Mouse (Mus musculus) embryonic facial prominence, embryonic 13.5 days (tissue): Measurements from ENCODE around the gene Rrad. TPM values are rescaled to one million over a fixed set of nuclear protein-coding genes. Genes with fewer than 3 reads are reported as not detected.

Experiments
- ATAC-seq: fragments of 200-750 bp; cut with Nextera tagmentation; 2 replicates; pipeline ENCODE4 v1.8.0; 2017; ENCODE audit warnings: low read depth; ENCODE audit not compliant: insufficient number of reproducible peaks, insufficient read depth, low FRiP score, low TSS enrichment
- H3K27ac ChIP-seq: fragments of 300-500 bp; sonication (generic); 2 replicates; pipeline ENCODE4 v1.5.1; 2015; ENCODE audit warnings: moderate library complexity, mild to moderate bottlenecking, inconsistent platforms
- H3K27me3 ChIP-seq: fragments of 300-500 bp; sonication (generic); 2 replicates; pipeline ENCODE4 v1.6.1; 2015; ENCODE audit warnings: mild to moderate bottlenecking, inconsistent platforms
- H3K36me3 ChIP-seq: fragments of 300-500 bp; sonication (generic); 2 replicates; pipeline ENCODE4 v1.6.1; 2015; ENCODE audit warnings: mild to moderate bottlenecking, inconsistent platforms
- H3K4me1 ChIP-seq: fragments of 300-500 bp; sonication (generic); 2 replicates; pipeline ENCODE4 v1.6.1; 2015; ENCODE audit warnings: inconsistent platforms
- H3K4me2 ChIP-seq: fragments of 300-500 bp; sonication (generic); 2 replicates; pipeline ENCODE4 v1.6.1; 2015; ENCODE audit warnings: moderate library complexity, mild to moderate bottlenecking, inconsistent platforms
- H3K4me3 ChIP-seq: fragments of 300-500 bp; sonication (generic); 2 replicates; pipeline ENCODE4 v1.5.1; 2015; ENCODE audit warnings: mild to moderate bottlenecking, inconsistent platforms
- H3K9ac ChIP-seq: fragments of 300-500 bp; sonication (generic); 2 replicates; pipeline ENCODE4 v1.6.1; 2015; ENCODE audit warnings: mild to moderate bottlenecking, inconsistent platforms
- H3K9me3 ChIP-seq: fragments of 300-500 bp; sonication (generic); 2 replicates; pipeline ENCODE4 v1.6.1; 2016; ENCODE audit warnings: inconsistent platforms
- WGBS: fragments of 180-500 bp; shearing (Covaris S2); methylation state at CpG from one replicate; pipeline ENCODE4 v1.1.7; 2015; ENCODE audit warnings: mixed read lengths; 5-methylcytosine and 5-hydroxymethylcytosine counted together
- polyA plus RNA-seq: library from polyadenylated mRNA; unstranded; fragments of >200 nt; fragmentation: Nextera tagmentation; extraction: Ambion mirVana; gene quantifications from 2 replicates; pipeline ENCODE4 v1.2.1, GENCODE M21; 2015

The Rrad gene
- polyA plus RNA-seq, 1 experiment from 2014 or later: 3.4 TPM

DNA sequence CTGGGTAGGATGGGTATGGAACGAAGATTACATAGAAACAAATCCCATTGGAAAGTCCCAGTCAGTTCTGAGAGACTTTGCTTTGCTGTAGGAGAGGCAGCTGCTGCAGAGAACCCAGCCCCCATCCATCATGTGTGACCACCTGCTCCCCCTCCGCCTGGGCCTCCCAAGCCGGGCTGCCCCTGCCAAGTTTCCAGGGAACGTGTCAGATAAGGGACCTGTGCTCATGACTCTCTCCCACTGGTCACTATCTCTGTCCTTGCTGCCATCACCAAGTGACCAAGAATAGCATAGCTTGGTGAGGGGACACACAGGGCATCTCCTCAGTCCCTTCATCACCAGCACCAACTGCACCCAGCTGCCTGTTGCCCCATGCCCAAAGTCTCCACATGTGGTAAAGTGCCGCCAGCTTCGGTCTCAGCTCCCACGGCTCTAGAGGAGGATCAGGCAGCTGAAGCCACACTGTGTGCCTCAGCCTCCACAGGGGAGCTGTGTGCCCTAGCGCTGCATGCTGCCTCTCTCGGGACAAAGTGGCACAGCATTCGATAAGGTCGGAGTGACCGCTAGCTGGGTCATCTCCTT lies 20.9 kb downstream of the Rrad start:
- Histone ChIP-seq H3K36me3 (no peaks in the 10 kb centered on the region), H3K4me2 (no peak overlapping the region), H3K9me3 (no peaks in the 10 kb centered on the region), H3K4me1 (no peaks in the 10 kb centered on the region), H3K9ac (no peak overlapping the region), H3K27me3 (no peaks in the 10 kb centered on the region), H3K27ac (no peak overlapping the region), H3K4me3 (no peak overlapping the region)
- WGBS: 86% methylated on average over 12 of the region's 12 CpGs
- no peak for ATAC-seq

DNA sequence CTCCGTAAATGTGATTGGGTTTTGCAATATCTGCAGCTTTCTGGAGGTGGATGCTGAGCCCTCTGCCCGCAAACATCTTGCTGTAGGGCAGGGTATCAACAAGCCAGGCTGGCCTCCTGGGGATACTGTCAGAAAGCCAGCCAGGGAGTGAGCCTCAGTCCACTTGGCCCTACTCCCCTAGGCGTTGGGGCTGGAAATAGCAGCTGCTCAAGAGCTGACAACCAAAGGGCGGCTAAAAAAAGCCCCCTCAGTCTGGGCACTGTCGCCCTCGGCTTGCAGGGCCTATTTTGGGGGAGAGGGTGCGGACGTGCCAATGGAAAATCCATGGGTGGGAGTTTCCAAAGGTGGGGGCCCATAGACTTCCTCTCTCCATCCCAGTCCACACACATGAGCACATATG lies 21.9 kb downstream of the Rrad start:
- H3K4me3 ChIP-seq: no peak overlapping the region
- 75% methylated on average over 8 of the region's 8 CpGs for WGBS
- no peaks in the 10 kb centered on the region for H3K27me3 ChIP-seq
- no peak overlapping the region for H3K4me2 ChIP-seq
- no peak for ATAC-seq
- no peak overlapping the region for H3K27ac ChIP-seq
- no peaks in the 10 kb centered on the region for H3K9me3 ChIP-seq
- H3K4me1 ChIP-seq: no peaks in the 10 kb centered on the region
- no peaks in the 10 kb centered on the region for H3K36me3 ChIP-seq
- no peak overlapping the region for H3K9ac ChIP-seq

DNA sequence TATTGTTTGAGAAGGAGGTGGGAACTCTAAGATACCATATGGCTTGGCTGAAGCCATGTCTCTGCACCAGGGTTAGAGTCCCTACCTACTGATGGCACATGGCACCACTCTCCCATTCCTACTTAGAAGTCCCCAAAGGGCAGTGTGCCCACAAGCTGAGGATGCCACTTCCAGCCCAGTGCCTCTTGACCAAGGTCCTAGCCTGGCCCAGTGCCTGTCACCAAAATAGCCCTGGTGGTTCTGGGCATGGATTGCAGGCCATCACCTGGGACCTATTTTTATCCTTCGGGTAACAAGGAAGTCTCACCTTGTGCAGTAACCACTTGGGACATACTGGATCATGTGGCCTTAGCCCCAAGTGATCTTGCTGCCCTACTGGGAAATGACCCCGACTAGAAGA lies 23.2 kb downstream of the Rrad start:
- H3K9ac ChIP-seq: no peak overlapping the region
- H3K36me3 ChIP-seq: no peaks in the 10 kb centered on the region
- H3K4me1 ChIP-seq: no peaks in the 10 kb centered on the region
- H3K27me3 ChIP-seq: no peaks in the 10 kb centered on the region
- 65% methylated on average over 2 of the region's 2 CpGs for WGBS
- H3K4me3 ChIP-seq: no peak overlapping the region
- ATAC-seq: no peak
- no peak overlapping the region for H3K4me2 ChIP-seq
- no peaks in the 10 kb centered on the region for H3K9me3 ChIP-seq
- H3K27ac ChIP-seq: no peak overlapping the region

DNA sequence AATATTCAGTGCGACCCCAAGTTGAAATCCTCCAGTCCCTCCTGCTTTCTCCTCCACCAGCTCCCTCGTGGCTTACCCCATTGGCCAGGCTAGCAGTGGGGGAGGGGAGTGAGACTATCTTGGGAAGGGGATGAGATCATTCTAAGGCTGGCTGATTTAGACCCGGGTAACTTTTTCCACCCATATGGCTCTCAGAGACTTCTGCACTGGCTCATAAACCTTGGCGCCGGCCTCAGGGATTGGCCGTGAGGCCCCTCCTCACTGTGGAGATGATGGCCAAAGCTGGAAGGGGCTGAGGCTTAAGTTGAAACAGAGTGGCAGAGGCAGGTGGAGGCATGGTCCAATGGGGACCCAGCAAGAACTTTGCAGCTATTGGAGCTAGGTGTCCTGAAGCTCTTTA lies 24.8 kb downstream of the Rrad start:
- 55% methylated on average over 6 of the region's 6 CpGs for WGBS
- H3K27ac ChIP-seq: no peak overlapping the region

DNA sequence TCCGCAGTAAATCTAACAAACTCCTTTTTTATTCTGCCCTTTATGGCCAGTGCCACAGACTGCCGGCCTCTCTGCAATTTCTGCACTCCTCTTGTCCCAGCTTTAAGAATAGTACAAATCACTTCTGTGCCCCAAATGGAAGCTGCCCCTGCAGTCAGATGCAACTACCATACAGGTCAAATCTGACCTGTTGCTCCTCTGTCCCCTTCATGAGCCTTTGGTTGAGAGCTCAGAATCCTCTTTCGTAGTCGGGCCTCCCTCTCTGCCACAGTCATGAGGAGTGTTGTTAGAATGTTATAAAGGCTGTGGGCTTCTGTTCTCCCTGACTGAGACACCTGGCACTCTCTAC lies 27.9 kb downstream of the Rrad start:
- 0 out of 2 replicates have a peak overlapping the region, but pooled peaks have one; percentile 51 for H3K9ac ChIP-seq
- H3K27ac ChIP-seq: no peak overlapping the region
- no peaks in the 10 kb centered on the region for H3K36me3 ChIP-seq
- no peak for ATAC-seq
- H3K4me2 ChIP-seq: peak overlapping the region; percentile 61
- 69% methylated on average over 4 of the region's 4 CpGs for whole genome bisulfite sequencing
- H3K4me1 ChIP-seq: peaks cover 7% of the 10 kb centered on the region; the same call in 1 of the 2 replicates
- no peak overlapping the region for H3K4me3 ChIP-seq
- H3K9me3 ChIP-seq: no peaks in the 10 kb centered on the region
- H3K27me3 ChIP-seq: peaks cover 6% of the 10 kb centered on the region; the same call in 1 of the 2 replicates

More for the DNA sequence above, 24.8 kb downstream of the Rrad start:
- Histone ChIP-seq H3K9ac (no peak overlapping the region), H3K4me1 (peaks cover 7% of the 10 kb centered on the region; the same call in 1 of the 2 replicates), H3K9me3 (no peaks in the 10 kb centered on the region), H3K4me2 (no peak overlapping the region), H3K4me3 (no peak overlapping the region), H3K36me3 (no peaks in the 10 kb centered on the region), H3K27me3 (peaks cover 2% of the 10 kb centered on the region; the same call in 1 of the 2 replicates)
- ATAC-seq: no peak

DNA sequence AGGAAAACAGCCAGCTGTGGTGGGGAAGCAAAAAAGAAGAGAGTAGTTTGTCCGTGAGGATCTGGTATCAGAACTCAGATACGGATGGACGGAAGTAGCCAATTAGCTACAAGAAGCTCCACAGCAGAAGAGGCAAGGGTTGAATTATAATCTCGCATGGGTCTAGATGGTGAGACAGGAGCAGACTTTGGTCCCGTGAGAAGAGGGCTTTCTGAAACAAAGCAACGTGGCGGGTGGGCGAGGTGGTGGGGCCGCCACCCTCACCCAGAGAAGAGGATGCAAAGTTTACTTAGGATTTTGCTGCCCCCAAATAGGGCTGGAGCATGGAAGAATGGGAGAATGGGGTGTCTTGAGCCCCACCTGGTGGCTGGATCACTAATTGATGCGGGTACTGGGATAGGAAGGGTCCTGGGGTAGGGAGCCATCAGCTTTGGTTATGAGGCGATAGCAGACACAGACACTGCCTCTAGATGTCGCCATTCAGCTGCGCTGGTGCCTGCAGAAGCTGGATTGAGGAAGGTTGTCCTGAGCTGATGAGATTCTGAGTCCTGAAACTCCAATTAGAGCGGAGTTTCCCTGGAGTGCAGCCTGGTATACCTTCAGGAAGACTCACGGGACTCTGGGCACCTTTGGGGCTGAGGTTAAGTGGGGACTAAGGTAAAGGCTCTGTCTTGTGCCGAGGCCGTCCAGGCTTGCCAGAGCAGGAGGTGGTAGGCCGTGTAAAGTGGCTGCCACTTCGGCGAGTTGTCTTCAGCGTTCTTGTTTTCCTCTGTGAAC lies 28.5 kb downstream of the Rrad start:
- Histone ChIP-seq H3K27ac (no peak overlapping the region), H3K9me3 (no peaks in the 10 kb centered on the region), H3K4me2 (peak overlapping the region; percentile 61), H3K36me3 (no peaks in the 10 kb centered on the region), H3K4me3 (peak overlapping the region; percentile 38), H3K27me3 (peaks cover 6% of the 10 kb centered on the region; the same call in 1 of the 2 replicates), H3K9ac (peak overlapping the region; percentile 54), H3K4me1 (peaks cover 7% of the 10 kb centered on the region; the same call in 1 of the 2 replicates)
- ATAC-seq: peak; percentile 87
- 19% methylated on average over 21 of the region's 21 CpGs for WGBS

DNA sequence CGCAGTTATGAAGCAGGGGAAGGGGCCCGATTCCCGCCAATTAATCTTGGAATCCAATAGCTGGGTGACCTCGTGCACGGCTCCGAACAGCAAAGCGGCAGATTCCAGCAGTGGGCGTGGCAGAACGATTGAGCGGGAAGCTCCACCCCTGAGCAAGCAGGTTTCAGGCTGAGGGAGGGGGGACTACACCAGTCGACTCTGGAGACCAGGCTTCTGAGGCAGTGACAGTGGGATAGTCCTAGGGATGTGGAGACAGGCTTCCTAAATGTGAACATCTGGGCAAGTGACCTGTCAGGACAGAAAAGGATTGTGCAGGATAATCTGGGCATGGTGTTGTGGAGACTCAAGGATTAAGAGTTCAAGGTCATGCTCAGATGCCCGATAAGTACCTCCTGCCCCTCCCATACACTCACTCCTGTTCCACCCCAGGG lies 29.2 kb downstream of the Rrad start:
- peaks cover 7% of the 10 kb centered on the region; the same call in 1 of the 2 replicates for H3K4me1 ChIP-seq
- H3K4me2 ChIP-seq: peak overlapping the region; percentile 61
- H3K9me3 ChIP-seq: no peaks in the 10 kb centered on the region
- whole genome bisulfite sequencing: under 1% methylated on average over 12 of the region's 12 CpGs
- ATAC-seq: no peak; the same call in 1 of the 2 replicates
- H3K36me3 ChIP-seq: no peaks in the 10 kb centered on the region
- peak overlapping the region; percentile 54; the same call in 1 of the 2 replicates for H3K9ac ChIP-seq
- peak overlapping the region; percentile 38 for H3K4me3 ChIP-seq
- H3K27me3 ChIP-seq: peaks cover 6% of the 10 kb centered on the region; the same call in 1 of the 2 replicates
- no peak overlapping the region for H3K27ac ChIP-seq

DNA sequence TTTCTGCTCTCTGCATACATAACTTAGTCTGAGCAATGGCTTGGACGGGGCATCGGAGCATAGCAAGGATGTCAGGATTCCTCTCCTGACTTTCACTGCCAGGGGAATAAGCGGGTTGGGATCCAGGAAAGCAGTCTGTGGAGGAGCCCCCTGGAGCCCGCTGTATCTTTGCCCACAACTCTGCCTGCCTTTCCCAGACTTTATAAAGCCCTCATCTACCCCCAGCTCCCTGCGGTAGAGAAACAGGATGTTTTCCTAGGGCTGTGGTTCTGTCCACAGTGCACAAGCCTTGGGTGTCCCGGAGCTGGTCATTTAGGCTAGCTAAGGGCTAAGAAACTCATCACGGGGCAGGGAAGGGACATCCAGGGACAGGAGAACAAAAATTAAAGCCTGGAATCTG lies 29.7 kb downstream of the Rrad start:
- Histone ChIP-seq H3K27ac (no peak overlapping the region), H3K4me3 (no peak overlapping the region), H3K36me3 (peaks cover 4% of the 10 kb centered on the region), H3K9ac (no peak overlapping the region), H3K27me3 (peaks cover 6% of the 10 kb centered on the region; the same call in 1 of the 2 replicates), H3K9me3 (no peaks in the 10 kb centered on the region), H3K4me2 (peak overlapping the region; percentile 61), H3K4me1 (peaks cover 7% of the 10 kb centered on the region; the same call in 1 of the 2 replicates)
- ATAC-seq: no peak
- 25% methylated on average over 7 of the region's 7 CpGs for WGBS

DNA sequence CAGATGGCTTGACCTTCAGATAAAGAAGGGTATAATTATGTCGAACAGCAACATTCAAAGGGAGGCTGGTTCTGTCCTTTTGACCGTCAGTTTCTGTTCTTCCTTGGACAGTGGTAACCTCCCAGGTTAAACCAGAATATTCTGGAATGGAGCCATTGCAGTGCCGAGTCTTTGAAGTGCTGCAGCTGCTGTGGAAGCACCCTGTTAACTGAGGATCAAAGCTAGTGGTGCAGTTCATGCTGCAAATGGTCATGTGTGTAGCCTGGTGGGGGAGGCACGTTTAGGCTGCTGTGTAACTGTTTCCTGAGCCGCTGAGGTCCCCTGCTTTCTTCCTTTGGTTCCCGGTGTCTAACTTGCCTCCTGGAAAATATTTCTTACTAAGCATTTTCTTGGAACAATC lies 32.6 kb downstream of the Rrad start:
- H3K27ac ChIP-seq: no peak overlapping the region
- peaks cover 6% of the 10 kb centered on the region; the same call in 1 of the 2 replicates for H3K27me3 ChIP-seq
- no peak for ATAC-seq
- peaks cover 7% of the 10 kb centered on the region; the same call in 1 of the 2 replicates for H3K4me1 ChIP-seq
- 56% methylated on average over 6 of the region's 6 CpGs for WGBS
- H3K36me3 ChIP-seq: peaks cover 31% of the 10 kb centered on the region
- H3K9ac ChIP-seq: no peak overlapping the region
- no peak overlapping the region for H3K4me3 ChIP-seq
- H3K9me3 ChIP-seq: no peaks in the 10 kb centered on the region
- H3K4me2 ChIP-seq: no peak overlapping the region

DNA sequence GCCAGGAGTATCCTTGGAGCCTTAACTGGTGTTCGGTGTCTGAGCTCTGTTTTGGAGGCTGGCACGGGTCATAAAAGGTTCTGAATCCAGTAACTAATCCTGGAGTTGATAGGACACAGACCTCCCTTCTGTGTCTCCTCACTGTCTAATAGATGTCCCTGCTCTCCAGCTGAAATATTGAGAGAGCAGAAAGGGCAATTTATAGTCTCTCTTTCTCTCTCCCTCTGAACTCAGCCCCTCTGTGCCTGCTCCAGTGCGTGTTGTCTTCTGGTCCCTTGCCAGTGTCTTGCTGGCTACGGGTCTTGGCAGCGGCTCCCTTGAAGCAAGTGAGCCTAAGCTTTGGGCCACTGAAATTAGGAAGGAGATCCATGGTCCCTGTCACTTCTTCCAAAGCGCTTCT lies 33.5 kb downstream of the Rrad start:
- H3K4me1 ChIP-seq: peaks cover 9% of the 10 kb centered on the region; the same call in 1 of the 2 replicates
- peaks cover 6% of the 10 kb centered on the region; the same call in 1 of the 2 replicates for H3K27me3 ChIP-seq
- WGBS: 81% methylated on average over 6 of the region's 6 CpGs
- no peak overlapping the region for H3K27ac ChIP-seq
- peaks cover 32% of the 10 kb centered on the region for H3K36me3 ChIP-seq
- no peak overlapping the region for H3K4me3 ChIP-seq
- no peaks in the 10 kb centered on the region for H3K9me3 ChIP-seq
- no peak overlapping the region for H3K4me2 ChIP-seq
- no peak for ATAC-seq
- H3K9ac ChIP-seq: no peak overlapping the region

DNA sequence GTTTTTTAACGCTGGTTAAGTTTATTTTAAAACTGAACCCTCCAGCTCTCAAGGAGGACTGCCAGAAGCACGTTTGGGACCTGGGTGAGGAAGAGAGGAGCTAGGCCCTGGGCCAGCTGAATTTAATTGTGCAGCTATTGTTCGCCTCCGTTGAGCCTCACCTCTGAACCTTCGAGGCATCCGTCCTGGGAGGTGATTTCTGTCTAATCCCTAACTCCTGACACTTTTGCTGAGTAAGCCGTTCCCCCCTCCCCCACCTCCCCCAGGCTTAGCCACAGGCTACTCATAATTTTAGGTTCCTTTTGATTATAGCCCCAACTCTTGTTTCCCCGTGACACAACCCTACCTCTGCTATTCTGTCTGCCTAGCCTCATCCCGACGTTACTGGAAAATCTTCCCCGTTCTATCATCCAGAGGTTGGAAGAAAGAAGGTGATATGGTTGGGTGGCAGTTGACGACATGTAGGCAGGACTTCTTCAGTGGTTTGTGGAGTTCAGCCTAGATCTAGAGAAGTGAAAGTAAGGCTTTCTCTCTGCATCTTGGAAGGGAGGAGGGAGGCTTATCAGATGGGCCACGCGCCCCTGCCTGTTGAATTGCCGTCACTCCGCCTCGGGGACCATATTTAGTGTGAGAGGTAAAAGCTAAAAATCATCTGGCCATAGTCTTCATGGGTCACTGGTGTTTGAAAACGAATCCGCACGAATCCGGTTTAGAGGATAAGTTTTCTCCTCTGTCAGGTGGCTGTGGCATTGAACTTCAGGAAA lies 35.2 kb downstream of the Rrad start:
- no peak for ATAC-seq
- H3K4me3 ChIP-seq: no peak overlapping the region
- no peak overlapping the region for H3K9ac ChIP-seq
- no peaks in the 10 kb centered on the region for H3K27me3 ChIP-seq
- H3K4me2 ChIP-seq: no peak overlapping the region
- H3K4me1 ChIP-seq: peaks cover 11% of the 10 kb centered on the region
- WGBS: 83% methylated on average over 21 of the region's 21 CpGs
- peaks cover 32% of the 10 kb centered on the region for H3K36me3 ChIP-seq
- no peak overlapping the region for H3K27ac ChIP-seq
- H3K9me3 ChIP-seq: no peaks in the 10 kb centered on the region
